Mouse (Mus musculus) urinary bladder, postnatal 25 days (tissue): ENCODE measurements at regions not wholly inside any gene's neighbourhood (a gene's known extent, or its start where the extent isn't known, plus 50 kb on each side); places are given as distances from the start of the nearest gene placed in this dataset.

ENCODE experiments used
- DNase-seq: peaks from one replicate; pipeline ENCODE4 v3.0.0; 2022; ENCODE audit warnings: low spot score

- DNase-seq = no peak
These were observed 281.0 kb downstream of the Col12a1 start for GRCm38 (mm10) chr9:79437636-79438035.

GRCm38 (mm10) chr9:79439233-79439960 lies 279.2 kb downstream of the Col12a1 start:
- no peak for DNase-seq

GRCm38 (mm10) chr9:79455226-79455625 lies 263.4 kb downstream of the Col12a1 start:
- DNase-seq = no peak

GRCm38 (mm10) chr9:79479118-79479517 lies 239.5 kb downstream of the Col12a1 start:
- no peak for DNase-seq

GRCm38 (mm10) chr9:79500253-79500652 lies 218.4 kb downstream of the Col12a1 start:
- DNase-seq = no peak

GRCm38 (mm10) chr9:79502034-79502433 lies 216.6 kb downstream of the Col12a1 start:
- no peak for DNase-seq

GRCm38 (mm10) chr9:79516384-79516783 lies 202.2 kb downstream of the Col12a1 start:
- no peak for DNase-seq

- DNase-seq = no peak
These were observed 201.2 kb downstream of the Col12a1 start for GRCm38 (mm10) chr9:79517461-79517860.

- no peak for DNase-seq
These were observed 200.0 kb downstream of the Col12a1 start for GRCm38 (mm10) chr9:79518640-79519039.

GRCm38 (mm10) chr9:79520498-79520897 lies 198.1 kb downstream of the Col12a1 start:
- no peak for DNase-seq

- no peak for DNase-seq
These were observed 195.6 kb downstream of the Col12a1 start for GRCm38 (mm10) chr9:79523054-79523453.

- DNase-seq = no peak
These were observed 193.6 kb downstream of the Col12a1 start for GRCm38 (mm10) chr9:79525000-79525399.

- no peak for DNase-seq
These were observed 192.2 kb downstream of the Col12a1 start for GRCm38 (mm10) chr9:79526390-79526789.

- no peak for DNase-seq
These were observed 191.3 kb downstream of the Col12a1 start for GRCm38 (mm10) chr9:79527331-79527730.
